Mouse (Mus musculus) regulatory T cell (primary cell): ENCODE results near the gene Spty2d1.

Experiments
- in situ Hi-C: fragments of 300-600 bp; cut with MboI, MseI; formaldehyde crosslinking; loops from one replicate; pipeline ENCODE4 v1.15.1; 2025; ENCODE audit warnings: high pct_unique_total_duplicates

The Spty2d1 gene

GRCm38 (mm10) chr7:47008168-47008993 lies at the start of gene Spty2d1:
Gene Spty2d1, minus strand, starts transcription at chr7:47008411.
- in situ Hi-C loops = loop anchor here (5.0 kb wide), 1 partner anchor 166 kb away; the partner anchor contains the start of gene Ldha

- in situ Hi-C loops = no loop called here
These were observed 48.1 kb upstream of the Spty2d1 start for GRCm38 (mm10) chr7:47056273-47056672.

- in situ Hi-C loops = no loop called here
These were observed 47.5 kb upstream of the Spty2d1 start for GRCm38 (mm10) chr7:47055744-47056143.

GRCm38 (mm10) chr7:47054666-47055065 lies 46.5 kb upstream of the Spty2d1 start:
- in situ Hi-C loops = no loop called here

GRCm38 (mm10) chr7:47053287-47053686 lies 45.1 kb upstream of the Spty2d1 start:
- in situ Hi-C loops = no loop called here

- in situ Hi-C loops = no loop called here
These were observed 44.1 kb upstream of the Spty2d1 start for GRCm38 (mm10) chr7:47052276-47052675.

- in situ Hi-C loops = no loop called here
These were observed 43.4 kb upstream of the Spty2d1 start for GRCm38 (mm10) chr7:47051404-47052151.

- in situ Hi-C loops = no loop called here
These were observed 42.6 kb upstream of the Spty2d1 start for GRCm38 (mm10) chr7:47050766-47051165.

GRCm38 (mm10) chr7:47050366-47050765 lies 42.2 kb upstream of the Spty2d1 start, which contains the start of gene Tmem86a:
Gene Tmem86a, plus strand, starts transcription at chr7:47050601.
- in situ Hi-C loops = no loop called here

- in situ Hi-C loops = no loop called here
These were observed 34.7 kb upstream of the Spty2d1 start for GRCm38 (mm10) chr7:47042823-47043490.

- in situ Hi-C loops = no loop called here
These were observed 33.9 kb upstream of the Spty2d1 start for GRCm38 (mm10) chr7:47042121-47042520.

GRCm38 (mm10) chr7:47041706-47042105 lies 33.5 kb upstream of the Spty2d1 start:
- in situ Hi-C loops = no loop called here

GRCm38 (mm10) chr7:47035426-47035825 lies 27.2 kb upstream of the Spty2d1 start:
- in situ Hi-C loops = no loop called here

- in situ Hi-C loops = no loop called here
These were observed 26.7 kb upstream of the Spty2d1 start for GRCm38 (mm10) chr7:47034785-47035384.

- in situ Hi-C loops = no loop called here
These were observed 23.2 kb upstream of the Spty2d1 start for GRCm38 (mm10) chr7:47031371-47031770.

- in situ Hi-C loops = no loop called here
These were observed 22.4 kb upstream of the Spty2d1 start for GRCm38 (mm10) chr7:47030517-47031193.

GRCm38 (mm10) chr7:47027520-47027919 lies 19.3 kb upstream of the Spty2d1 start:
- in situ Hi-C loops = loop anchor here (10.0 kb wide), 1 partner anchor 47 kb away; no protein-coding TSS in a partner anchor

GRCm38 (mm10) chr7:47026899-47027298 lies 18.7 kb upstream of the Spty2d1 start:
- in situ Hi-C loops = loop anchor here (10.0 kb wide), 1 partner anchor 48 kb away; no protein-coding TSS in a partner anchor

GRCm38 (mm10) chr7:47025429-47025828 lies 17.2 kb upstream of the Spty2d1 start:
- in situ Hi-C loops = loop anchor here (10.0 kb wide), 1 partner anchor 49 kb away; no protein-coding TSS in a partner anchor

- in situ Hi-C loops = loop anchor here (5.0 to 10.0 kb wide), 3 partner anchors 50 to 128 kb away; no protein-coding TSS in a partner anchor
These were observed 16.2 kb upstream of the Spty2d1 start for GRCm38 (mm10) chr7:47024454-47024853.

- in situ Hi-C loops = loop anchor here (5.0 to 10.0 kb wide), 3 partner anchors 51 to 129 kb away; no protein-coding TSS in a partner anchor
These were observed 15.3 kb upstream of the Spty2d1 start for GRCm38 (mm10) chr7:47023530-47023929.
